Mouse (Mus musculus) kidney, embryonic 14.5 days (tissue): Measurements from ENCODE around the gene Tomm40l. TPM values are rescaled to one million over a fixed set of nuclear protein-coding genes. Genes with fewer than 3 reads are reported as not detected.

Experiments used
- ATAC-seq: fragments of 200-750 bp; cut with Nextera tagmentation; 2 replicates; pipeline ENCODE4 v1.8.0; 2017; ENCODE audit warnings: moderate number of reproducible peaks, mild to moderate bottlenecking, moderate TSS enrichment, moderate library complexity; ENCODE audit not compliant: low FRiP score, low TSS enrichment
- H3K27ac ChIP-seq: fragments of 300-500 bp; sonication (generic); 2 replicates; pipeline ENCODE4 v1.5.1; 2014; ENCODE audit warnings: low read depth, mild to moderate bottlenecking, low read length, moderate library complexity, mixed read lengths
- H3K27me3 ChIP-seq: fragments of 300-500 bp; sonication (generic); 2 replicates; pipeline ENCODE4 v1.6.1; 2014; ENCODE audit warnings: mild to moderate bottlenecking, low read length; ENCODE audit not compliant: control insufficient read depth, insufficient read depth
- H3K36me3 ChIP-seq: fragments of 300-500 bp; sonication (generic); 2 replicates; pipeline ENCODE4 v1.6.1; 2014; ENCODE audit warnings: low read length, mixed read lengths; ENCODE audit not compliant: control insufficient read depth, insufficient read depth
- H3K4me1 ChIP-seq: fragments of 300-500 bp; sonication (generic); 2 replicates; pipeline ENCODE4 v1.6.1; 2014; ENCODE audit warnings: low read length, mixed read lengths; ENCODE audit not compliant: control insufficient read depth, insufficient read depth
- H3K4me2 ChIP-seq: fragments of 300-500 bp; sonication (generic); replicated peaks from 2 replicates; pipeline ENCODE4 v1.6.1; 2014; ENCODE audit warnings: low read depth, mild to moderate bottlenecking, low read length
- H3K4me3 ChIP-seq: fragments of 300-500 bp; sonication (generic); 2 replicates; pipeline ENCODE4 v1.5.1; 2014; ENCODE audit warnings: mild to moderate bottlenecking, low read length
- H3K9ac ChIP-seq: fragments of 300-500 bp; sonication (generic); 2 replicates; pipeline ENCODE4 v1.6.1; 2014; ENCODE audit warnings: low read depth, mild to moderate bottlenecking, low read length, moderate library complexity
- H3K9me3 ChIP-seq: fragments of 300-500 bp; sonication (generic); 2 replicates; pipeline ENCODE4 v1.6.1; 2016; ENCODE audit warnings: low read length; ENCODE audit not compliant: control insufficient read depth
- WGBS: fragments of 180-500 bp; shearing (Covaris S2); extraction: QIAGEN DNeasy Blood & Tissue Kit; methylation state at CpG from one replicate; pipeline ENCODE4 v1.1.7; 2014; 5-methylcytosine and 5-hydroxymethylcytosine counted together
- polyA plus RNA-seq: library from polyadenylated mRNA; unstranded; fragments of >200 nt; fragmentation: Nextera tagmentation; extraction: Ambion mirVana; gene quantifications from 2 replicates; pipeline ENCODE4 v1.2.1, GENCODE M21; 2014

Tomm40l gene
- polyA plus RNA-seq, 1 experiment from 2014 or later, result 36.4 TPM

GRCm38 (mm10) chr1:171234126-171234525 lies 11.8 kb upstream of the Tomm40l start, which contains the start of gene Fcer1g:
Gene Fcer1g (minus strand): TSS chr1:171234365.
- ATAC-seq, result no peak
- no peak within 1 kb of the TSS for H3K27ac ChIP-seq
- 0 out of 2 replicates have a peak, but pooled peaks cover 5% of the 10 kb centered on the region for H3K4me1 ChIP-seq
- H3K9ac ChIP-seq, result no peak within 1 kb of the TSS
- H3K9me3 ChIP-seq, result no peaks in the 10 kb centered on the region
- 88% methylated on average over 14 of the region's 14 CpGs for WGBS
- H3K36me3 ChIP-seq, result peaks cover 61% of the 10 kb centered on the region
- H3K27me3 ChIP-seq, result no peaks in the 10 kb centered on the region
- H3K4me3 ChIP-seq, result no peak within 1 kb of the TSS
- no peak within 1 kb of the TSS for H3K4me2 ChIP-seq

DNA sequence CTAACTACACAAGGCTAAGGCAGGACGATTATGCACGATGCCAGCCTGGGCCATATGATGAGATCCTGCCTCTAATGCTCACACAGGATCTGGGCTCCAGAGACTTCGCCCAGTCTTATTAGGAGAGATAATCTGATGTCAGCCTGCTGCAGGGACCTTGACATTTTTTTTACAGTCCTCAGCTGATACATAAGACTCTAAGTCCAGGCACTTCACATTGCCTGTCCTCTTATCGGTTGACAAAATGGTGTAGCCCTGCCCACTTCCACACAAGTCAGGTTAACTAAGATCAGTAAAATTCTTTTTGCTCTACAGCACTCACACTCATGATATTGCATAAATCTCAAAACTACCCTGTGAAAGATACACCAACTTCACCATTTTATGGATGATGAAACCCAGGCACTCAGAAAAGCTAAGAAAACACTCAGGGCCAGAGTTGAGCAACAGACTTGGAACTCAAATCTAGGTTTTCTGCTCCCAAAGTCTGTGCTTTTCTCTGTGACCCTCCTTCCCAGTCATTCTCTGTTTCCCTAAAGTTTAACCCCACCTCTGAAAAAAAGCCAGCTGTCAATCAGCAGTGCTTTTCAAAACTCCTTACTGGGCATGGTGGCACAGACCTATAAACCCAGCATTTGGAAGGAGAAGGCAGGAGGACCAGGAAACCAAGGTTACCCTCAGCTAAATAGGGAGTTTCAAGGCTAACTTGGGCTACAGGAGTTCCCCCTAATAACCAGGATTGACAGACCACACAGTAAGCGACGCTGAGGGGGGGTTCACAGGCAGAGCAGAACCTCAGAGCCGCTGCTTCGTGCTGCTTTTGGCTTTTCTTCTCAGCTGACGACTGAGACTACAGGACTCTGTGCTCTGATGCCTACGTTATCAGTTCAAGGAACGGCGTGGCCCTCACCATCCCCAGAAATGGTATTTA lies 10.8 kb upstream of the Tomm40l start:
- 88% methylated on average over 12 of the region's 12 CpGs for WGBS
- peaks cover 50% of the 10 kb centered on the region for H3K36me3 ChIP-seq
- H3K4me2 ChIP-seq, result no peak overlapping the region
- 0 out of 2 replicates have a peak, but pooled peaks cover 5% of the 10 kb centered on the region for H3K4me1 ChIP-seq
- ATAC-seq, result no peak
- H3K27ac ChIP-seq, result no peak overlapping the region
- H3K9ac ChIP-seq, result no peak overlapping the region
- no peaks in the 10 kb centered on the region for H3K27me3 ChIP-seq
- no peak overlapping the region for H3K4me3 ChIP-seq
- no peaks in the 10 kb centered on the region for H3K9me3 ChIP-seq

GRCm38 (mm10) chr1:171232348-171232747 lies 10.0 kb upstream of the Tomm40l start:
- peaks cover 43% of the 10 kb centered on the region for H3K36me3 ChIP-seq
- no peaks in the 10 kb centered on the region for H3K9me3 ChIP-seq
- H3K27me3 ChIP-seq, result no peaks in the 10 kb centered on the region
- H3K4me1 ChIP-seq, result 0 out of 2 replicates have a peak, but pooled peaks cover 5% of the 10 kb centered on the region
- no peak for ATAC-seq
- H3K9ac ChIP-seq, result no peak overlapping the region
- 87% methylated on average over 5 of the region's 5 CpGs for WGBS
- H3K27ac ChIP-seq, result no peak overlapping the region
- H3K4me3 ChIP-seq, result no peak overlapping the region
- H3K4me2 ChIP-seq, result no peak overlapping the region

- no peak for ATAC-seq
- WGBS, result 78% methylated on average over 4 of the region's 4 CpGs
- Histone ChIP-seq H3K4me3 (no peak overlapping the region), H3K4me1 (0 out of 2 replicates have a peak, but pooled peaks cover 5% of the 10 kb centered on the region), H3K9me3 (no peaks in the 10 kb centered on the region), H3K9ac (no peak overlapping the region), H3K27ac (no peak overlapping the region), H3K4me2 (no peak overlapping the region), H3K27me3 (no peaks in the 10 kb centered on the region), H3K36me3 (peaks cover 38% of the 10 kb centered on the region)
These were observed 9.5 kb upstream of the Tomm40l start for GRCm38 (mm10) chr1:171231844-171232243.

DNA sequence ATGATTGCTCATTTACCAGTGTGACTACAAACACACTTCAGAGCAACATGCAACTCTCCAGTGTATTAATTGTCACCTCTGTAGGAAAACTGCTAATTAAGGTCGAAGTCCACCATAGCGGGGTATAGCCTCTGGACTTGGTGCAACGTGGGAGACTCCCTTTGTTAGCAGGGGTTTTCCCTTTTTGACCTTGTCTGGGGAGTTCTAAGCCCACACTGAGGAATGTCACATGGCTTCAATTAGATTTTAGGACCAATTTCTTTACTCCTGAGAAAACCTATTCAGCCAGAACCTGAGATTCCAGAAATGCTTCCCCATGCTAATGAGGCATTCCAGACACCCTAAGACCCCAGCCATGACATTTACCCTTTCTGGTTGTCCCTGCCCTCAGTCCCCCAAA lies 7.9 kb upstream of the Tomm40l start:
- no peak; the same call in 1 of the 2 replicates for ATAC-seq
- no peaks in the 10 kb centered on the region for H3K27me3 ChIP-seq
- H3K4me1 ChIP-seq, result 0 out of 2 replicates have a peak, but pooled peaks cover 5% of the 10 kb centered on the region
- no peak overlapping the region for H3K27ac ChIP-seq
- H3K9me3 ChIP-seq, result no peaks in the 10 kb centered on the region
- H3K4me2 ChIP-seq, result no peak overlapping the region
- no peak overlapping the region for H3K9ac ChIP-seq
- H3K36me3 ChIP-seq, result peaks cover 22% of the 10 kb centered on the region
- H3K4me3 ChIP-seq, result no peak overlapping the region
- 70% methylated on average over 3 of the region's 3 CpGs for WGBS

GRCm38 (mm10) chr1:171229750-171230149 lies 7.4 kb upstream of the Tomm40l start:
- Histone ChIP-seq H3K9me3 (no peaks in the 10 kb centered on the region), H3K9ac (no peak overlapping the region), H3K4me2 (no peak overlapping the region), H3K27me3 (no peaks in the 10 kb centered on the region), H3K36me3 (peaks cover 17% of the 10 kb centered on the region), H3K27ac (no peak overlapping the region), H3K4me3 (no peak overlapping the region), H3K4me1 (0 out of 2 replicates have a peak, but pooled peaks cover 5% of the 10 kb centered on the region)
- ATAC-seq, result no peak; the same call in 1 of the 2 replicates
- WGBS, result 51% methylated on average over 6 of the region's 6 CpGs

DNA sequence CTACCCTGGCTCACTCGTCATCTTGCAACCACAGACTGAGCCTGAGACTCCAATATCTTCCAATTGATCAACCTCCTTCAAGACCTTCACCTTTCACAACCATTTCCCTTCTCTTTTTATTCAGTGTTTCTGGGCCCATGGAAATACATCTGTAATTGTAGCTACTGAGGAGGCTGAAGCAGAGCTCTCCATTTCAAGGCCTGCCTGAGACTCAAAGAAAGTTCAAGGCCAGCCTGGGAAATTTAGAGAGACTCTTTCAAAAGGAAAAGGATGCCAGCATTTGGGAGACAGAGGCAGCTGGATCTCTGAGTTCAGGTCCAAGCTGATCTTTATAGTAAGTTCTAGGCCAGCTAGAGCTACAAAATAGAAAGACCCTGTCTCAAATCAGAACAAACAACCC lies 5.6 kb upstream of the Tomm40l start:
- 88% methylated on average over 1 of the region's 1 CpGs for WGBS
- H3K4me1 ChIP-seq, result 0 out of 2 replicates have a peak, but pooled peaks cover 5% of the 10 kb centered on the region
- H3K4me3 ChIP-seq, result no peak overlapping the region
- ATAC-seq, result no peak
- H3K9ac ChIP-seq, result no peak overlapping the region
- no peaks in the 10 kb centered on the region for H3K36me3 ChIP-seq
- H3K4me2 ChIP-seq, result no peak overlapping the region
- no peak overlapping the region for H3K27ac ChIP-seq
- no peaks in the 10 kb centered on the region for H3K9me3 ChIP-seq
- no peaks in the 10 kb centered on the region for H3K27me3 ChIP-seq

DNA sequence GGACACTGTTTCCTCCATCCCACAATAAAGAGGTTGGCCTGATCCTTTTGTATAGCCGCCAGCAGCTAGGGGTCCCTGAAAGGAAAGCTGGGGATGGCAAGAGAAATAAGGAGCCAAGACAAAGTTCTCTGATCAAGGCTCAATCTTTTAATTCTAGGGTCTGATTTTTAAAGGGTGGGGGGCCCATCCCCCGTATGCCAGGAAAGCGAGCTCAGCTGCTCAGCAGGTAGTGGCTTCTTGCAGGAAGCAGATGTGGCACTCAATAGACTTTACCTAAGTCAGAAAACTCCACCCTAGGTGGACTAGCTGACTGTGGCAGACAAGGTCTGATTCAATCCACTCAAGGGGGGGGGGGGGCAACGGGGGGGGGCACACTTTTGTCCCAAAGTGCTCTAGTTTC lies 4.5 kb upstream of the Tomm40l start:
- H3K4me2 ChIP-seq, result no peak overlapping the region
- 0 out of 2 replicates have a peak, but pooled peaks cover 5% of the 10 kb centered on the region for H3K4me1 ChIP-seq
- WGBS, result 75% methylated on average over 4 of the region's 4 CpGs
- no peaks in the 10 kb centered on the region for H3K27me3 ChIP-seq
- no peak overlapping the region for H3K9ac ChIP-seq
- H3K36me3 ChIP-seq, result no peaks in the 10 kb centered on the region
- no peak overlapping the region for H3K4me3 ChIP-seq
- H3K27ac ChIP-seq, result no peak overlapping the region
- no peak for ATAC-seq
- H3K9me3 ChIP-seq, result no peaks in the 10 kb centered on the region

DNA sequence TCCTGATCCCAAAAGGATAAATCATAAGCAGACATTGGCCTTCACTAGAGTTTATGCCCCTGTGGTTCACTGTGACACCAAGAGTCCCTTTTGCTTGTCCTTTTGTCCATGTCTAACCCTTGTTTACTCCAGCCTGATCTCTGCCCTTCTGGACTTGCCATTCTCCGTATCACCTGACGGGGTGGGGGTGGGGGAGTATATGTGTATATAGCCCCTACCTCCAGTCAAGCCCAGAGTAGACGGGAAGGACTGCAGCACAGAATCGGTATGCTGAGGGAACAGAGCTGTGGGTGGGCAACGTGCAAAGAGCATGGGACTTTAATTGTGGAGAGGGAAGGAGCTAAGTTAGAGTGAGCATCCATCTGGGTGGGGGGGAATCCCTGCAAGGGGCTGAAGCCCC lies 2.5 kb upstream of the Tomm40l start, which contains the start of gene Apoa2:
Gene Apoa2 (plus strand): TSS at position 198 of the 400 bp plus-strand sequence.
- ATAC-seq, result no peak
- Histone ChIP-seq H3K4me1 (0 out of 2 replicates have a peak, but pooled peaks cover 9% of the 10 kb centered on the region), H3K4me2 (no peak within 1 kb of the TSS), H3K4me3 (no peak within 1 kb of the TSS), H3K9me3 (no peaks in the 10 kb centered on the region), H3K27me3 (no peaks in the 10 kb centered on the region), H3K9ac (no peak within 1 kb of the TSS), H3K27ac (no peak within 1 kb of the TSS), H3K36me3 (peaks cover 5% of the 10 kb centered on the region; the same call in 1 of the 2 replicates)
- WGBS, result 68% methylated on average over 5 of the region's 5 CpGs
